Mouse (Mus musculus) lung, adult 2 months (tissue): ENCODE measurements around the gene Tdrd5.

Source experiments
- CTCF ChIP-seq: fragments of 200-500 bp; IDR thresholded peaks from 2 replicates; pipeline ENCODE4 v1.5.1; 2011; ENCODE audit warnings: mild to moderate bottlenecking, low read length, control low read depth; ENCODE audit not compliant: insufficient read depth
- POLR2A ChIP-seq: fragments of 200-500 bp; IDR thresholded peaks from 2 replicates; pipeline ENCODE4 v1.6.1; 2011; ENCODE audit warnings: low read depth, mild to moderate bottlenecking, control low read depth, low read length, borderline replicate concordance; ENCODE audit errors: extremely low read depth

DNA sequence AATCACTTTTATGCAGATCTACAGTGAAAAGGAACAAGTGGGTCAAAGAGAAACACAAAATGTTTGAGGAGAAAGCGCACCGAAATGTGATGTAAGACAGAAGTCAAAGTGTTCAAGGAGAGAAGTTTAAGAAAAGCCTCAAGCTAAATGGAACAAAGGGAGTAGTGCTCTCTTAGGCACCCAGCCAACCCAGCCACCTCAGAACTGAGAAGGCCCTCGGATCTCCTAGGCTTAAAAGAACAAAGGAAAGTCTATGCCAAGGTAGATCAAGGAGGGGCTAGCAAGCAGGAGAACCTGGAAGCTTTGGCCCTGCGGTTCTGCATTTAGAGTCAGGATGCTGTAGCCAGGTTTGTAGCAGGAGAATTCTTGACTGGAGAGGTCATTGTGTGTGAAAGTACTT, 48.6 kb downstream of the Tdrd5 start:
- no peak for TF ChIP-seq CTCF
- no peak for TF ChIP-seq POLR2A
